Mouse (Mus musculus): ENCODE data around the gene Trpm3.

DNA sequence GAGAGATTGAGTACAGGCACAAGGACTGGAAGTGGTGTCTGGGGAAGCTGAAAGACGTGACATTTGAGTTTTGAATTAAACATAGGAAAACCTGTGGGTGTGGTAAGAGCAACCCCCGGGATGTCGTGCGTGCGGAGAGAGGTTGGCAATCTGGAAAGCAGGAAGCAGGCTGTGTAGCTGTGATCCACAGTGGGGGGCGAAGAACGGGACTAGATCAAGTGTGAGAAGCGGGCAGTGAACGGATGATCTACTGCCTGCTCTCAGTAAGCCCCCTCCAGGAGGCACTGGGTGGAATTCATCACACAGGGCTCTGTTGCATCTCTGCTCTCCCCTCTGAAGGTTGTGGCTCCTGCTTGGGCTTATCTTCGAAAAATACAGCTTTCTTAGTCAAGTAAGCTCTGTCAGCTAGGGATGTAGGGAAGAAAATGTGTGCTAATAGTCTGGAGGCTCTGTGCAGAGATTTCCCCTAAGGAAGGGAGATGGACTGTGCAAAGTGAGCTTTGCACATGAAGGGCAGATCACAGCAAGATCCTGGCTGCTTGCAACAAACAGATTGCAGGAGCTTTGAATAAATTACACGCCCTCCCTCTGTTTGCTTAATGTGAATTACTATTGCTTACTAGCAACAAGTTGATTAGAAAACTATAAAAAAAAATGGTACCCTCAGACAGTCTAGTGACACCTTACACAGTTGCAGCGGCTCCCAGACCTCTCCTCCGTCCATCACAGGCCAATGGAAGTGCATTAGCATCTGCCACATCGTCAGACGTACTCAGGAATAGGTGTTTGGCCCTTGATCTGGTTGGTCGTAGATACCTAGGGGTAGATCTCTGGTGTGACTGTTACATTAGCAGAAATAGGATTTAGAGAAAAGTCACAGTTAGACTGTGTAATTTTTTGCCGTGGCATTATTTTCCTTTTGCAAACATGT lies 164.4 kb downstream of the Trpm3 start:
- TF ChIP-seq POLR2A (IDR thresholded peaks at IDR 0.05; ENCODE audit: extremely low read depth, insufficient read depth, low read length) (no peak), CTCF (IDR thresholded peaks at IDR 0.05; ENCODE audit: low read depth, low read length) (no peak)

Data from liver, adult 2 months (tissue).